Mouse (Mus musculus) forebrain, postnatal 0 days (tissue): ENCODE measurements at regions not wholly inside any gene's neighbourhood (a gene's known extent, or its start where the extent isn't known, plus 50 kb on each side); places are given as distances from the start of the nearest gene placed in this dataset.
A peak's percentile ranks its signal among the peaks of the same experiment; 100 is the strongest.
"Not testable (repeated sequence)": the region's sequence is repeated elsewhere in the genome, so short reads cannot be mapped to it uniquely, and the experiment has no call there.

Source experiments
- ATAC-seq: fragments of 200-750 bp; cut with Nextera tagmentation; 2 replicates; pipeline ENCODE4 v1.8.0; 2017; ENCODE audit warnings: mild to moderate bottlenecking, moderate library complexity
- DNase-seq: peaks from one replicate; pipeline ENCODE4 v3.0.0-alpha.2; 2015
- H3K27ac ChIP-seq: fragments of 300-500 bp; sonication (generic); 2 replicates; pipeline ENCODE4 v1.5.1; 2014; ENCODE audit warnings: low read depth, mild to moderate bottlenecking, antibody characterized with exemption, low read length, moderate library complexity, mixed read lengths
- H3K27me3 ChIP-seq: fragments of 300-500 bp; sonication (generic); 2 replicates; pipeline ENCODE4 v1.6.1; 2014; ENCODE audit warnings: mild to moderate bottlenecking, low read length, mixed read lengths; ENCODE audit not compliant: insufficient read depth
- H3K36me3 ChIP-seq: fragments of 300-500 bp; sonication (generic); 2 replicates; pipeline ENCODE4 v1.6.1; 2014; ENCODE audit warnings: mild to moderate bottlenecking, moderate library complexity; ENCODE audit not compliant: insufficient read depth
- H3K4me1 ChIP-seq: fragments of 300-500 bp; sonication (generic); 2 replicates; pipeline ENCODE4 v1.6.1; 2014; ENCODE audit warnings: antibody characterized with exemption; ENCODE audit not compliant: insufficient read depth
- H3K4me2 ChIP-seq: fragments of 300-500 bp; sonication (generic); 2 replicates; pipeline ENCODE4 v1.6.1; 2014; ENCODE audit warnings: low read depth, mild to moderate bottlenecking, moderate library complexity
- H3K4me3 ChIP-seq: fragments of 300-500 bp; sonication (generic); 2 replicates; pipeline ENCODE4 v1.5.1; 2014; ENCODE audit warnings: low read depth, low read length, mixed read lengths
- H3K9ac ChIP-seq: fragments of 300-500 bp; sonication (generic); 2 replicates; pipeline ENCODE4 v1.6.1; 2014; ENCODE audit warnings: mild to moderate bottlenecking
- H3K9me3 ChIP-seq: fragments of 300-500 bp; sonication (generic); 2 replicates; pipeline ENCODE4 v1.6.1; 2016; ENCODE audit warnings: low read length
- CTCF ChIP-seq: sonication (generic); IDR thresholded peaks from 2 replicates; pipeline ENCODE4 v1.5.1; 2016; ENCODE audit warnings: antibody characterized with exemption, control low read depth, low read depth
- WGBS: fragments of 180-500 bp; shearing (Covaris S2); extraction: QIAGEN DNeasy Blood & Tissue Kit; methylation state at CpG from one replicate; pipeline ENCODE4 v1.1.7; 2014; 5-methylcytosine and 5-hydroxymethylcytosine counted together

DNA sequence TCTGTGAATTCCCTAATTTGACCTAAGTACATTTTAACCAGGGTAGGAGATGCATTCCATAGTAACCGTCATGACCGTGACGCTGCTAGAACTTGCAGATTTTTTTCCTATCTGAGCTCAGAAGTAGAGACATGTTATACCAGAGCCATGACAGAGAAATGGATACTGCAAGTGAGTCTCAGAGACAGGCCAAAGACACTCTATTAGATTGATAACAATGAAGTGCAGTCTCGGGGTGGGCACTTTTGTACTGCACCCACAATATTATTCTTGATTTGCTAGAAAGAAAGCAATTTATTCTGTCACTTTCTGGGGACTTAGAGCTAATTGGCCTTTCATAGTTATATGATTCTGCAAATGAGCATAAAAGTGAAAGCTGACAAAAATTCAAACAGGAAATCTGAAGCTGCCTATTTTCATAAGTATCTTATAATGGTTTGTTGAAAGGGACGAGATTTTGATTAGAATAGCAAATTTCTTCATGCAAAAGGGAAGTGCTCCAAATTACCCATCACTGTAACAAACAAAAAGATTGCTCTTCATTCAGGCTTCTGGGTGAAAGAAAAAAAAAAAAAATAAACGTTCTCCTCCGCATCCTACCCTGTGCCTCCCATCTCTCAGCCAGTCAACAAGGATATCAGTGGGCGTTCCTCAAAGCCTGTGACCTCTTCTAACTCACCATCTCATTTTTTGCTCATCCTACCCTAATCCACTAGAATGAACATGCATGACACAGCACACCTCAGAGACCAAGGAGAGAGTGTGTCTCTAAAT, 643.0 kb upstream of the Map3k7 start:
- Histone ChIP-seq H3K4me1 (no peaks in the 10 kb centered on the region), H3K9me3 (no peaks in the 10 kb centered on the region), H3K4me3 (no peak overlapping the region), H3K36me3 (no peaks in the 10 kb centered on the region), H3K27ac (peak overlapping the region; percentile 69), H3K9ac (no peak overlapping the region), H3K27me3 (no peaks in the 10 kb centered on the region), H3K4me2 (no peak overlapping the region)
- TF ChIP-seq CTCF: no peak
- ATAC-seq (peak; percentile 76), DNase-seq (peak; percentile 26)
- 46% methylated on average over 8 of the region's 8 CpGs for WGBS

DNA sequence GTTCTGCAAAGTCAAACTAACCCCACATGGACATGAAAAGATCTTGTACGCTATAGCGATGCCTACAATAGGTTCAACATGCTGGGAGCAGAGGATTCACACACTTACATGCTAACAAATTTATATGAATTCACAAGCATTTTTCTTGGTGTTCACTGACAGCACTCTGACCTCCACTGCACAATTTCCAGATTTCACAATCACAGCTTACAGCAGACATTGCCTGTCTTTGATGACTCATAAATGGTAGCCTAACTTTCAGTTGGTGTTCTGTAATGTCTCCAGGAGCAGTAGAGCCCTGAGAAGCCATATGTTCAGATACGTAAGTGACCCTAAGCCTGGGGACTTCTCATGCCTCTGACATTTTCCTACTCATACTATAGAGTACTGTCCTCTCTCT, 640.1 kb upstream of the Map3k7 start:
- Histone ChIP-seq H3K27ac (no peak overlapping the region), H3K9ac (no peak overlapping the region), H3K4me2 (no peak overlapping the region), H3K27me3 (no peaks in the 10 kb centered on the region), H3K4me3 (no peak overlapping the region), H3K9me3 (no peaks in the 10 kb centered on the region), H3K4me1 (0 out of 2 replicates have a peak, but pooled peaks cover 2% of the 10 kb centered on the region), H3K36me3 (no peaks in the 10 kb centered on the region)
- no peak for ATAC-seq
- 96% methylated on average over 3 of the region's 3 CpGs for WGBS
- TF ChIP-seq CTCF: no peak
- no peak for DNase-seq

DNA sequence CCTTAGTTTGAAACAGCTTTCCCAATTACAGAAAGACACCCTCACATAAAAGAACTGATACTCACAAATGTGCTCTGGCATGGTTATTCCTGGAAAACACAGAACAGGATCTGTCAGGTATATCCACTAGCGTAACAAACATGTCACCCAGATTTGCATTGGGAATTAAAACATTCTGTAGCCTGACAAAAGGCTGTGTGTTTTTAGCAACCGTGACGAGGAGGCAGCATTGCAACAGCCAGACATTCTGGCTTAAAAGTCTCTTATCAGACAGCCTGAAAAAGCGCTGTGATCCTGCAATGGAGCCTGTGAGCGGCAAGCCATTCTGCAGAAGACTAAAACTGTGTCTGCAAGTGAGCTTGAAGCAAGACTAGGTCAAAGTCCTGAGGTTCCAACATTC, 635.1 kb upstream of the Map3k7 start:
- Histone ChIP-seq H3K27ac (peak overlapping the region; percentile 66), H3K36me3 (no peaks in the 10 kb centered on the region), H3K4me1 (0 out of 2 replicates have a peak, but pooled peaks cover 4% of the 10 kb centered on the region), H3K4me3 (no peak overlapping the region), H3K4me2 (no peak overlapping the region), H3K9me3 (no peaks in the 10 kb centered on the region), H3K27me3 (no peaks in the 10 kb centered on the region), H3K9ac (no peak overlapping the region)
- TF ChIP-seq CTCF: no peak; the same call in 1 of the 2 replicates
- peak; percentile 81 for ATAC-seq
- WGBS: 38% methylated on average over 5 of the region's 5 CpGs
- peak; percentile 72 for DNase-seq

DNA sequence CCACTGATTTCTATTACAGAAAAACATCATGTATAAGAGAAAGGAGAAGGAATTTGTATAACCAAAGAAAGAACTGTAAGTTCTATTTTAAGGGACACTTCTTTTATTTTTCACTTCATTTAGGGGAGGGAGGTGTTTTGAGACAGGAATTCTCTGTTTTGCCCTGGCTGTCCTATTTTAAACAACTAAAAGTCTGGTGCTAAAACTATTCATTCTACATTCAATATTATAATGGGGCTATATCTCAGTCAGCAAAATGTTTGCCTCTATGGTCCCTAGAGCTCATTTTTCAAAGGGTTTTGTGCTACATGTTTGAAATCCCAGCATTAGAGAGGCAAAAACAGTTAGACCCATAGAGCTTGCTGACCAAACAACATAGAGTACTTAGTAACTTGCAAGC, 632.8 kb upstream of the Map3k7 start:
- ATAC-seq (no peak), DNase-seq (no peak)
- Histone ChIP-seq H3K36me3 (no peaks in the 10 kb centered on the region), H3K27ac (no peak overlapping the region), H3K4me1 (0 out of 2 replicates have a peak, but pooled peaks cover 4% of the 10 kb centered on the region), H3K4me3 (no peak overlapping the region), H3K9me3 (no peaks in the 10 kb centered on the region), H3K27me3 (no peaks in the 10 kb centered on the region), H3K4me2 (no peak overlapping the region), H3K9ac (no peak overlapping the region)
- no peak for TF ChIP-seq CTCF

DNA sequence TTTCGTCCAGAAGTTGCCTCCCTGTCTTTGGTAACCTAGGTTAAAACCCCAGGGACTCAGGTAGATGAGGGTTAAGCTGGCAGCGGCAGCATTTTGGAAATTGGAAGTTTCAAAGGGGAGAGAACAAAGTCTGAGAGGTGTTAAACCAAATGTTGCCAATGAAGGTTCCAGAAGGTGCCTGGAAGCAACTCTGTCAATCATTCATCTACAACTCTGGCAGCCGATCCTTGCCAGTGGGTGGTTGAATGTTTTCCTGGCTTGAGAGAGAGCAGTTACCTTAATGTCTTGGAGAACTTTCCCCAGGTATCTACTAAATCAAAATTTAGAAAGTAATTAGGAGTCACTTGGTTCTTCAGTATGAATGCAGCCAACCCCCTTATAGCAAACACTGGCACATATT, 628.2 kb upstream of the Map3k7 start:
- no peak overlapping the region for H3K27ac ChIP-seq

DNA sequence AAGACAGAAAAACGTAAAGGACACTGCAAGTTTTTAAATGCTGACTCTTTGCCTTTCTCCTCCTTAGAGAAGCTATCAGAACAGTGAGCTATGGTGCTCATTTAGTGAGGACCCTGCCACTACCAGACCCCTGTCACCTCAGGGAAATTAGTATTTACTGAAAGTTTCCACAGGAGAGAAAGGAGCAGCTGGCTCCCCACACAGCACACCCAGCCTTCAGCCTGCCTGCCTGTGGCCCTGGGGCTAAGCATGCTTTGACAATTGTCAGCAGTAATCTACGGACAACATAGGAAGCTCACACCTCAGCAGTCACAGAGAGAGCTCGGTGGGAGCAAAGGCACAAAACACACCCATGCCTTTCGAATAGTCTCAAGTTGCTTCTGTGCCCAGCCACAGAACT, 625.9 kb upstream of the Map3k7 start:
- Histone ChIP-seq H3K9me3 (no peaks in the 10 kb centered on the region), H3K27ac (no peak overlapping the region), H3K36me3 (no peaks in the 10 kb centered on the region), H3K4me1 (no peaks in the 10 kb centered on the region), H3K27me3 (no peaks in the 10 kb centered on the region), H3K4me2 (no peak overlapping the region), H3K4me3 (no peak overlapping the region), H3K9ac (no peak overlapping the region)
- no peak for TF ChIP-seq CTCF
- ATAC-seq (no peak), DNase-seq (no peak)
- 46% methylated on average over 4 of the region's 4 CpGs for WGBS

More for the DNA sequence above, 628.2 kb upstream of the Map3k7 start:
- H3K4me2 ChIP-seq: no peak overlapping the region
- H3K4me1 ChIP-seq: no peaks in the 10 kb centered on the region
- H3K9ac ChIP-seq: no peak overlapping the region
- no peak for TF ChIP-seq CTCF
- no peaks in the 10 kb centered on the region for H3K9me3 ChIP-seq
- H3K36me3 ChIP-seq: no peaks in the 10 kb centered on the region
- no peak for ATAC-seq
- no peaks in the 10 kb centered on the region for H3K27me3 ChIP-seq
- WGBS: 79% methylated on average over 3 of the region's 3 CpGs
- H3K4me3 ChIP-seq: no peak overlapping the region
- no peak for DNase-seq

DNA sequence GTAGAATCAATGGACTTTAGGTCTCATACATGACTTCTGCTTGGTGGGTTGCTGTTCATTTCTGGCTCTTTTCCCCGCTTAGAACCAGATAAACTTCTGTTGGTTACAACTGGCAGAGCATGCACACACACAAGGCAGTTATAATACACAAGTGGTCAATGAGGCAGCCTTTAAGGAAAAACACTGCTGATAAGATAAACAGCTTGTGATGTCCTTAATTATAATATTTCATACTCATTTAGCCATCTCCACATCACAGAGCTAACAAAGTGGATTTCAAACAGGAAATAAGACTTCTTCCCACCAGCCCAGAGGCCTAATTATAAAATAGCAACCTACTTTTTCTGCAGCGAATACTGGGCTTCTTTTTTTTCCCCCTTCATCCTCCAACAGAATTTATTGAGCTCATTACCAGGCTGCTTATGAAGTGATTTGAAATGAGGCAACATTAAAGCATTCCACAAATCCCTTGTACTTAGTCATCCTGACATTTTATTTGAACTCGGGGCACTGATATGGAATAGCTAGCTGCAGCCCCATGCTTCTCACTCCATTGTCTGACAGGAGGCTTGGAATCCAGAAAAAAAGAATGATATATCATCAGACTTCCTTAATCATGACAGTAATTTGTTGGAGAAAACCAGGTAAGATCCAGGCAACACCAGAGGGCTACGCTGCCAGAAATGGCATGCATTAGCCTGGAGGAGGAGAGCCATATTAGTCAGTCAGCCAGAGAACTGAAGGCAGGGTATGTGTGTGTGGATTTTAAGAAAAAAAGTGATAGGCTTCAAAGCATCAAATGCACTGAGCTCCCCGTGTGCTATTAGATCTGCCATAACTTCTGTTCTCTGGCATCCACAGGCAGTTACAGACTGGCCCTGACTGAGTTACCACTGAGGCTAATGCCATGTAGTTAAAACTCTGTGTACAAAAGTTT, 620.3 kb upstream of the Map3k7 start:
- ATAC-seq: no peak

DNA sequence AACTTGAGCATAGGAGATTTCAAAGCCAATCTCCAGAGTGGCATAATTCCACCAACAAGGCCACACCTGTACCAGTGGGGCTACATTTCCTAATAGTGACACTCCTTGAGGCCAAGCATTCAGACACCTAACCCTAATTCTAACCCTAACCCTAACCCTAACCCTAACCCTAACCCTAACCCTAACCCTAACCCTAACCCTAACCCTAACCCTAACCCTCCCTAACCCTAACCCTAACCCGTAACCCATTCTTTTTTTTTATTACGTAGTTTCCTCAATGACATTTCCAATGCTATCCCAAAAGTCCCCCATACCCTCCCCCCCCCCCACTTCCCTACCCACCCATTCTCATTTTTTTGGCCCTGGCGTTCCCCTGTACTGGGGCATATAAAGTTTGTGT, 609.9 kb upstream of the Map3k7 start:
- not testable (repeated sequence) for H3K9ac ChIP-seq, H3K9me3 ChIP-seq, ATAC-seq, H3K36me3 ChIP-seq, H3K4me3 ChIP-seq, H3K27me3 ChIP-seq, H3K27ac ChIP-seq, H3K4me1 ChIP-seq, DNase-seq, H3K4me2 ChIP-seq
- 98% methylated on average over 2 of the region's 3 CpGs for WGBS

More for the DNA sequence above, 620.3 kb upstream of the Map3k7 start:
- Histone ChIP-seq H3K9ac (no peak overlapping the region), H3K9me3 (no peaks in the 10 kb centered on the region), H3K4me1 (no peaks in the 10 kb centered on the region), H3K4me3 (no peak overlapping the region), H3K27me3 (no peaks in the 10 kb centered on the region), H3K4me2 (no peak overlapping the region), H3K27ac (no peak overlapping the region), H3K36me3 (no peaks in the 10 kb centered on the region)
- 57% methylated on average over 5 of the region's 5 CpGs for WGBS
- TF ChIP-seq CTCF: no peak
- DNase-seq: no peak
